Mouse (Mus musculus) cerebellum, postnatal 36 days (tissue): Measurements from ENCODE around the gene Zfp428.

Experiments used
- DNase-seq, 2 experiments: peaks; one replicate each; pipeline ENCODE4 v3.0.0; 2021 to 2022; ENCODE audit warnings: mixed read lengths in 2 of 2

Zfp428 gene

DNA sequence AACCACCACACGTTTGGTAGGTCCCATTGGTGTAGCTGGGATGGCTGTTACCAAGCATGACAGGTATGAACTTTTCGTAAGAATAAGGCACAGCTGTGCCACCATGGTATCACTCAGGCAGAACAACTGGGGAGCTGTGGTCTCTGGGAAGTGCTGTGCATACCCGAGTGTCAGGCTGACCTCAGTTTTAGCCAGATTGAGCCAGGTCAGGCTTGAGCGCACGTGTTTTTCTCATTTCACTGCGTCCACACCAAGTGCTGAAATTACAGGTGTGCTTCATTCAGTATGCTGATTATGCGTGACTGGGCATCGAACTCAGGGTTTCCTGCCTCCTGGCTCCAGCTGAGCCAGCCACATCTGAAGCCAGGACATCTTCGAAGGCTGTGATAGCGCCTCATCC is 49.0 kb downstream of the Zfp428 start:
- no peak for DNase-seq

DNA sequence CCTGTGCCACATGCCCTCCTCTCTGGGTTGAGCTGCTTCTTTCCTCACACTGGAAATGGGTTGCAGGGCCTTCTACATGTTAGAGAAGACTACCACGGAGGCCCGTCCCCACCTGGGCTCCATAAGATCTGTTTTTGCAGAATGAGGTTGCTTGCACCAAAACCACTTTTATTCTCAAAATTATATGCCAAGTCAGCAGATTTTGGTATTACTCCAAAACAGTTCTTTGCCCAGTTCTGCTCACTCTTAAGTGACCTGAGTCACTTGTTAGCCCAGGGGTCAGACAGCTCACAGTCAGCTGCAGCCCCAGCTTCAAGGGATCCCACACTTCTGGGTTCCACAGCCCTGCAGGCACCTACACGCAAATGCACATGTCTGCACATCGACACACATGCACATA is 54.6 kb downstream of the Zfp428 start:
- DNase-seq = no peak

DNA sequence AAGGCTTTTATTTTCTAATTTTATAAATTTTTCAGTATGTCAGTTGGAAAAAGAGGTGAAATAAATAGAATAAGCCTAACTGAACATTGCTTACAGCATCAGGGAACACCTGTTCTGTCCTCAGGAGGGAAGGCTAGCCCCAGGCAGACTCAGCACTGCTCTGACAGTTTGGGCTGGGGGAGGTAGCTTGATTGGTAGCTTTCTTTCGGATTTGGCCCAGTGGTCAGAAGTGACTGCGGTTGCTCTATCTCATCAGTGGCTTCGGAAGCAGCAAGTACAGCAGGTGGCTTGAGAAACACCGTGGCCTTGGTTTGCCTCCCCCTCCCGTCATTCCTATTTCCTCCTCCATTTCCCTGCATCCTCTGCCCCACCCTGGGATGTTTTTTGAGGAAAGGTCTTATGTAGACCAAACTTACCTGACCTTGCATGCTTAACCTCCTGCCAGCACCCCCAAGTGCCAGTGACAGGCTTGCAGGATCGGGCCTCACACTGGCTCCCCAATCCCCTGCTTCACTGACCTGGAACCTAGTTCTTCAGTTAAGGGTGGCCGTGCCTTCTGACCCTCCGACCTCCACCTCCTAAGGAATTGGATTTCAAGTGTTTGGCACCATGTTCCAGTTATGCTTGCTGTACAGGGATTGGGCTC is 56.5 kb downstream of the Zfp428 start:
- DNase-seq = no peak

DNA sequence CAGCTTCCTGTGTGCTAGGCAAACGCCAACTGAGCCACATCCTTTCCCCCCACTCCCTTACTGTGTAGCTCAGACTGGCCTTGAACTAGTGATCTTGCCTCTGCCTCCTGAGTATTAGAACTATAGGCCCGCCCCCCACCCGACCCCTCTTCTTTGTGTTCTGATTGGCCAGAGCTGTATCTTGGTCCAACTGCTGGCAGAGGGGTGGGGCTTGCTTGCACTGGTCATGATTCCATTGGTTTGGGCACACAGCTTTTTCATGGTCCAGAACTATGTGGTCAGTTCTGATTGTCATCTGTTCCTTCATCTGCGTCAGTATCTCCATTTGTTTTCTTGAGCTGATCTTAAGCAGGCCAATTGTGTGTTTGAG is 57.0 kb downstream of the Zfp428 start:
- DNase-seq = no peak

DNA sequence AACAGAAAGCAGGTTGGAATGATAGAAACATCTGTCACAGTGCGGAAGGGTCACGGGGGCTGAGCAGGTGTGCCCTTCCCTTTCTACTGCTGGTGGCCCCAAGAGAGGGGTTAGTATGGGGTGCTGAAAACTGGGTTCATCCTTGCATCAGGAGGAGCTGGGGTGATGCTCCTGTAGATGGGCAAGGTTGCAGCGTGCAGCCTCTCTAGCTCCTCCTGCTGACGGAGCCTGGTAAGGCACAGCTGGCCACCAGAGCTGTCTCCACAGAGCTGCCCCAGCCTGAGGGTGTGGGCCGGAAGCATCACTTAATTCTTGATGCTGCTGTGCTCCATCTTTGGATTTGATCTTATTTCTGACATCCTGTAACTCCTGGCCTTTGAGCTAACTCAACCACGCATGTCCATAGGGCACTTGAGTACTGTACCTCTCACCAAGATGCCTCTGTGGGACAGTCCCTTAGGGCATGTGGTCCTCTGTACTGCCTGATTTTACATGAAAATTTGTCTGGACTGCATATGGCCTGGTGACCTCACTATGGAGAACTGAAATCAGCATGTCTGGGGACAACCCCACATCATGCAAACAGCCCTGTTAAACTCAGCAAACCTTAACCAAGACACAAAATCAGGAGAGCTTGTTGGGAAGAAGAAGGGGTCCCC is 57.9 kb downstream of the Zfp428 start:
- DNase-seq = peak; percentile 82
